Mouse (Mus musculus) kidney, adult 2 months (tissue): ENCODE measurements around the gene Gtpbp3.

Source experiments
- CTCF ChIP-seq: fragments of 200-500 bp; conservative IDR thresholded peaks from 2 replicates; pipeline ENCODE4 v1.5.1; 2011; ENCODE audit warnings: low read depth, mild to moderate bottlenecking, control low read depth, low read length, moderate library complexity, mixed read lengths; ENCODE audit not compliant: insufficient read depth, insufficient read length
- POLR2A ChIP-seq: fragments of 200-500 bp; IDR thresholded peaks from one replicate; pipeline ENCODE4 v1.6.1; 2011; ENCODE audit warnings: low read depth, low read length, control low read depth

GRCm38 (mm10) chr8:71495039-71495438 is 7.1 kb downstream of the Gtpbp3 start:
- TF ChIP-seq CTCF (peak; percentile 78), POLR2A (no peak)
